Mouse (Mus musculus): Measurements from ENCODE around the gene Uba3.

Uba3 gene

GRCm38 (mm10) chr6:97210191-97210961, 4.9 kb upstream of the Uba3 start, which contains the start of gene Arl6ip5:
TSS of gene Arl6ip5 (plus strand) at chr6:97210689.
- peak; percentile 96 for DNase-seq (ENCODE audit: low read depth)

GRCm38 (mm10) chr6:97209751-97210150, 4.3 kb upstream of the Uba3 start:
- DNase-seq (ENCODE audit: low read depth): no peak

GRCm38 (mm10) chr6:97209201-97209600, 3.8 kb upstream of the Uba3 start:
- peak; percentile 86 for DNase-seq (ENCODE audit: low read depth)

GRCm38 (mm10) chr6:97208406-97208805, 3.0 kb upstream of the Uba3 start:
- peak; percentile 61 for DNase-seq (ENCODE audit: low read depth)

- DNase-seq (ENCODE audit: low read depth): peak; percentile 83
Observed at GRCm38 (mm10) chr6:97207085-97207484, 1.6 kb upstream of the Uba3 start.

- DNase-seq (ENCODE audit: low read depth): peak; percentile 26
Observed at GRCm38 (mm10) chr6:97204952-97205351, 495 bp downstream of the Uba3 start.

GRCm38 (mm10) chr6:97204252-97204869, 1.1 kb downstream of the Uba3 start:
- DNase-seq (ENCODE audit: low read depth): peak; percentile 59

- DNase-seq (ENCODE audit: low read depth): no peak
Observed at GRCm38 (mm10) chr6:97202477-97202876, 3.0 kb downstream of the Uba3 start.

- no peak for DNase-seq (ENCODE audit: low read depth)
Observed at GRCm38 (mm10) chr6:97200437-97200836, 5.0 kb downstream of the Uba3 start.

- DNase-seq (ENCODE audit: low read depth): peak; percentile 82
Observed at GRCm38 (mm10) chr6:97179367-97179828, 26.0 kb downstream of the Uba3 start.

GRCm38 (mm10) chr6:97178491-97179366, 26.7 kb downstream of the Uba3 start, which contains the start of gene Tmf1:
TSS of gene Tmf1 (minus strand) at chr6:97179122.
- peak; percentile 92 for DNase-seq (ENCODE audit: low read depth)

- peak; percentile 66 for DNase-seq (ENCODE audit: low read depth)
Observed at GRCm38 (mm10) chr6:97175716-97176115, 29.7 kb downstream of the Uba3 start.

- peak; percentile 57 for DNase-seq (ENCODE audit: low read depth)
Observed at GRCm38 (mm10) chr6:97150156-97150555, 55.3 kb downstream of the Uba3 start.

GRCm38 (mm10) chr6:97149721-97150120, 55.7 kb downstream of the Uba3 start:
- peak; percentile 48 for DNase-seq (ENCODE audit: low read depth)

- DNase-seq (ENCODE audit: low read depth): peak; percentile 76
Observed at GRCm38 (mm10) chr6:97148383-97149251, 56.8 kb downstream of the Uba3 start, which contains the start of gene Eogt. TSS of gene Eogt (minus strand) at chr6:97149182.

- DNase-seq (ENCODE audit: low read depth): peak; percentile 18
Observed at GRCm38 (mm10) chr6:97147755-97148382, 57.6 kb downstream of the Uba3 start.

- no peak for DNase-seq (ENCODE audit: low read depth)
Observed at GRCm38 (mm10) chr6:97145156-97145555, 60.3 kb downstream of the Uba3 start.

- no peak for DNase-seq (ENCODE audit: low read depth)
Observed at GRCm38 (mm10) chr6:97144359-97144758, 61.1 kb downstream of the Uba3 start.

GRCm38 (mm10) chr6:97142611-97143010, 62.8 kb downstream of the Uba3 start:
- no peak for DNase-seq (ENCODE audit: low read depth)

GRCm38 (mm10) chr6:97141811-97142210, 63.6 kb downstream of the Uba3 start:
- no peak for DNase-seq (ENCODE audit: low read depth)
